Mouse (Mus musculus) heart, embryonic 11.5 days (tissue): ENCODE results near the gene Bcl2l11. TPM values are rescaled to one million over a fixed set of nuclear protein-coding genes. Genes with fewer than 3 reads are reported as not detected.
"Not testable (repeated sequence)": the region's sequence is repeated elsewhere in the genome, so short reads cannot be mapped to it uniquely, and the experiment has no call there.

Experiments used
- ATAC-seq: fragments of 200-750 bp; cut with Nextera tagmentation; replicated peaks from 2 replicates; pipeline ENCODE4 v1.8.0; 2017; ENCODE audit warnings: moderate library complexity; ENCODE audit not compliant: insufficient number of reproducible peaks, low FRiP score, low TSS enrichment
- H3K27ac ChIP-seq: fragments of 300-500 bp; sonication (generic); 2 replicates; pipeline ENCODE4 v1.5.1; 2014; ENCODE audit warnings: mild to moderate bottlenecking, low read depth, low read length
- H3K27me3 ChIP-seq: fragments of 300-500 bp; sonication (generic); 2 replicates; pipeline ENCODE4 v1.6.1; 2014; ENCODE audit warnings: mild to moderate bottlenecking, low read length, mixed read lengths; ENCODE audit not compliant: control insufficient read depth, insufficient read depth
- H3K36me3 ChIP-seq: fragments of 300-500 bp; sonication (generic); 2 replicates; pipeline ENCODE4 v1.6.1; 2014; ENCODE audit warnings: mild to moderate bottlenecking, low read length, moderate library complexity, mixed read lengths; ENCODE audit not compliant: control insufficient read depth, insufficient read depth
- H3K4me1 ChIP-seq: fragments of 300-500 bp; sonication (generic); 2 replicates; pipeline ENCODE4 v1.6.1; 2014; ENCODE audit warnings: low read length; ENCODE audit not compliant: control insufficient read depth, insufficient read depth
- H3K4me2 ChIP-seq: fragments of 300-500 bp; sonication (generic); 2 replicates; pipeline ENCODE4 v1.6.1; 2014; ENCODE audit warnings: mild to moderate bottlenecking, moderate library complexity
- H3K4me3 ChIP-seq: fragments of 300-500 bp; sonication (generic); 2 replicates; pipeline ENCODE4 v1.5.1; 2014; ENCODE audit warnings: low read depth, low read length
- H3K9ac ChIP-seq: fragments of 300-500 bp; sonication (generic); 2 replicates; pipeline ENCODE4 v1.6.1; 2014; ENCODE audit warnings: mild to moderate bottlenecking, low read depth, low read length, moderate library complexity
- H3K9me3 ChIP-seq: fragments of 300-500 bp; sonication (generic); replicated peaks from 2 replicates; pipeline ENCODE4 v1.6.1; 2016; ENCODE audit warnings: low read length; ENCODE audit not compliant: control insufficient read depth
- WGBS: fragments of 180-500 bp; shearing (Covaris S2); extraction: QIAGEN DNeasy Blood & Tissue Kit; methylation state at CpG from one replicate; pipeline ENCODE4 v1.1.7; 2014; ENCODE audit not compliant: insufficient replicate concordance; 5-methylcytosine and 5-hydroxymethylcytosine counted together
- polyA plus RNA-seq: library from polyadenylated mRNA; unstranded; fragments of >200 nt; fragmentation: Nextera tagmentation; extraction: Ambion mirVana; gene quantifications from 2 replicates; pipeline ENCODE4 v1.2.1, GENCODE M21; 2014

Gene Bcl2l11
- polyA plus RNA-seq, 1 experiment from 2014 or later, result 11.3 TPM

DNA sequence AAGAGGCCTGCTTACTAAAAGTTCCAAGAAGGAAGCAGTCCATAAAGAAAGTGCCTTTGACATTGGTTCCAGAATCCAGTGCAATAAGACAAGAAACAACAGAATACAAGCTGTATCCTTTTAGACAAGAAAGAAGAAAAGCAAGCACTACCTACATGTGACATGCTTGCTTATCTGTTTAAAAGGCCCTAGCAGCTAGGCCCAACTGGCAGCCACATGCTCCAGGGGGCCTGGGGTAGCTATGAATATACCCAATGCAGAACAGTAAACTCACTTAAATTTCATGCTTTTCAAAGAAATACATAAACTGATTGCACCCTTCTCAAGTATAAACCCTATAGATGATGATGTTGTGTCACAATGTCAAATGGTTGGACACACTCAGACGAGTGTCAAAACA lies 29.8 kb upstream of the Bcl2l11 start:
- H3K9ac ChIP-seq, result no peak overlapping the region
- no peaks in the 10 kb centered on the region for H3K9me3 ChIP-seq
- H3K4me3 ChIP-seq, result no peak overlapping the region
- H3K27ac ChIP-seq, result no peak overlapping the region
- WGBS, result 77% methylated on average over 1 of the region's 1 CpGs
- no peak overlapping the region for H3K4me2 ChIP-seq
- no peaks in the 10 kb centered on the region; the same call in 1 of the 2 replicates for H3K4me1 ChIP-seq
- no peak for ATAC-seq
- H3K27me3 ChIP-seq, result peaks cover 2% of the 10 kb centered on the region; the same call in 1 of the 2 replicates
- H3K36me3 ChIP-seq, result no peaks in the 10 kb centered on the region

DNA sequence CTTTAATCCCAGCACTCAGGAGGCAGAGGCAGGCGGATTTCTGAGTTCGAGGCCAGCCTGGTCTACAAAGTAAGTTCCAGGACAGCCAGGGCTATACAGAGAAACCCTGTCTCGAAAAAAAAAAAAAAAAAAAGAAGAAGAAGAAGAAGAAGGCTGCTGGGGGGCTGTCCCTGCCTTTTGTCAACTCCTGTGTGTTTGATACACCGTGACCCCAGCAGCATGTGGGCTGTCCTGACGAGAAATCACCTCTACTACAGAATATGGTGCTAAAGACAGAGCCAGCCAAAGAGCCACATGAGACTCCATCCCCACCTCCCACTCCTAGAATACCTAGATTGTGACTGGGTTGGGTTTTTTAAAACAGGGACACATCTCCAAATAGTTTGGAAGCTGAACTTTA lies 27.7 kb upstream of the Bcl2l11 start:
- not testable (repeated sequence) for H3K4me1 ChIP-seq, H3K9me3 ChIP-seq, ATAC-seq, H3K4me2 ChIP-seq, H3K4me3 ChIP-seq, H3K36me3 ChIP-seq, H3K9ac ChIP-seq, H3K27me3 ChIP-seq, H3K27ac ChIP-seq
- WGBS, result 90% methylated on average over 4 of the region's 5 CpGs

DNA sequence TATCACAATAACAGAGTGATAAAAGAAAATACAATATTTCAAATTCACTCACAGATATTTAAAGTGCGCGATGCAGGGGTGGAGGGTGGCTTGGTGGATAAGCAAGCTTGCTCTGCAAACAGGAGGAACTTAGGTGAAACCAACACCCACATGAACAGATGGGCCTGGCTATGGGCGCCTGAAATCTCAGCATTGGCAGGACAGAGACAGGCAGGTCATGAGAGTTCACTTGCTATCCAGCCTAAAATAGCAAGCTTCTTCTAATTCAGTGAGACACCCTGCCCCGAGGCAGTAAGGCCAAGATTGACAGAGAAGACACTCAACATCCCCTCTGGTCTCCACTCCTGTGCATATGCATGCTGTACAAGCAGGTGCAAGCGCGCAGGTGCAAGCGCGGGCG lies 23.8 kb upstream of the Bcl2l11 start:
- no peak overlapping the region for H3K4me2 ChIP-seq

DNA sequence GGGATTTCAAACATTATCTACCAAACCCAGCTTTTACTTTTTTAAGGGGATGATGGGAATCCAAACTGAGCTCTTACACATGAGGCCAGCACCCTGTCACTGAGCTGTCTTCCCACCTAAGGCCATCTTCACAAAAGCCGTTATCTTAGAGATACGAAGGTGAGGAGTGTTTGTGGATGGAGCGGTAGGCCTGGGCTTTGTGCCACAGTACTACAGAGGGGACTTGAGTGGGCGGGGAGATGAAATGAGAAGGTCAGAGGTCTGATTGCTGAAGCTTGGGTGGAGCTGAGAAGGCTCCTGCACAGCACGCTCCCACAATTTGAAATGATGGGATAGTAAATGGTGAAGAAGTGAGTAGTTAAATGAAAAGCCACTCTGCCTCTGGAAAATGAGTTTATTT lies 21.0 kb upstream of the Bcl2l11 start:
- 38% methylated on average over 5 of the region's 5 CpGs for WGBS
- ATAC-seq, result no peak

More for the DNA sequence above, 23.8 kb upstream of the Bcl2l11 start:
- H3K27ac ChIP-seq, result no peak overlapping the region
- 81% methylated on average over 9 of the region's 9 CpGs for WGBS
- H3K9ac ChIP-seq, result no peak overlapping the region
- no peak overlapping the region for H3K4me3 ChIP-seq
- H3K36me3 ChIP-seq, result no peaks in the 10 kb centered on the region
- no peaks in the 10 kb centered on the region for H3K9me3 ChIP-seq
- ATAC-seq, result no peak
- 0 out of 2 replicates have a peak, but pooled peaks cover 6% of the 10 kb centered on the region for H3K4me1 ChIP-seq
- no peaks in the 10 kb centered on the region; the same call in 1 of the 2 replicates for H3K27me3 ChIP-seq

DNA sequence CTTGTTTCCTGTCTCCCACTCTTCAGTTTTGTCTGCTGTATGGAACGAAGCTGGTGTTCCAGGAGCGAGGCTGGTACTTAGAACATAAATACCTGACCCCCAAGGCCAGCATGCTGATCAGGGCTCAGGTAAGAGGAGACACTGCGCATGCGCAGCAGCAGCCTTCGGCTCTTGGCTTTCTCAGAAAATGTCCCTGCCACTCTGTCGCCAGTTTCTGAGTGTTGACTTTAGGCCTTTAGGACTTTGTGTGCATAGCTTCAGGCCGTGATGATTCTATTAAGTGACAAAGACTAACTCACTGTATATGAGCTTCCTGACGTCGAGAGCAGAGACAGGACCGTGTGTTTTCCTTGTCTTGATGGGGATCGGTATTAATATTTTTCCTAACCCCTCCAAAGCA lies 20.2 kb upstream of the Bcl2l11 start:
- Histone ChIP-seq H3K9me3 (no peaks in the 10 kb centered on the region), H3K4me2 (no peak overlapping the region), H3K27me3 (no peaks in the 10 kb centered on the region; the same call in 1 of the 2 replicates), H3K4me1 (0 out of 2 replicates have a peak, but pooled peaks cover 6% of the 10 kb centered on the region), H3K4me3 (no peak overlapping the region), H3K36me3 (no peaks in the 10 kb centered on the region), H3K9ac (no peak overlapping the region), H3K27ac (no peak overlapping the region)
- WGBS, result 72% methylated on average over 11 of the region's 11 CpGs
- ATAC-seq, result no peak

More for the DNA sequence above, 21.0 kb upstream of the Bcl2l11 start:
- no peak overlapping the region for H3K9ac ChIP-seq
- H3K9me3 ChIP-seq, result no peaks in the 10 kb centered on the region
- H3K27me3 ChIP-seq, result no peaks in the 10 kb centered on the region; the same call in 1 of the 2 replicates
- no peak overlapping the region for H3K4me2 ChIP-seq
- H3K36me3 ChIP-seq, result no peaks in the 10 kb centered on the region
- no peak overlapping the region for H3K4me3 ChIP-seq
- H3K4me1 ChIP-seq, result 0 out of 2 replicates have a peak, but pooled peaks cover 6% of the 10 kb centered on the region
- H3K27ac ChIP-seq, result no peak overlapping the region

DNA sequence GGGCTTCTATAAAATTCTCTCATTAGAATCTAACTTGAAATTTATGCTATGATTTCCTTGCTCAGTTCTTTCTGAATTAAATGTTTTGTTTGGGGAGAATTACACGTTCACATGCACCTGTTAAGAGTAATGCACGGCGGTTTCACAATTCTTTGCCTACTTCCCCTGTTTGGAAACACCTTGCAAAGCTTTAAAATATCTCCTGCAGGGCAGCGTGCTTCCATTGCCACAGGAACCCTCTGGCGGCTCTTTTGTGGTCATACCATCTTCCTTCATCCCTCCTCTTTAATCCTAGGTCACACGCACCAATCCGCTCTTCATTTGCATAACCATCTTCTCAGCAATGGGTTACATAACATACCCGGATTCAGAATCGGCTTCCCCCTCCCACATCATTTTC lies 14.3 kb upstream of the Bcl2l11 start:
- Histone ChIP-seq H3K27ac (no peak overlapping the region), H3K9ac (no peak overlapping the region), H3K4me2 (no peak overlapping the region), H3K27me3 (no peaks in the 10 kb centered on the region), H3K9me3 (no peaks in the 10 kb centered on the region), H3K4me1 (no peaks in the 10 kb centered on the region), H3K4me3 (no peak overlapping the region), H3K36me3 (no peaks in the 10 kb centered on the region)
- ATAC-seq, result no peak
- 74% methylated on average over 9 of the region's 9 CpGs for whole genome bisulfite sequencing

DNA sequence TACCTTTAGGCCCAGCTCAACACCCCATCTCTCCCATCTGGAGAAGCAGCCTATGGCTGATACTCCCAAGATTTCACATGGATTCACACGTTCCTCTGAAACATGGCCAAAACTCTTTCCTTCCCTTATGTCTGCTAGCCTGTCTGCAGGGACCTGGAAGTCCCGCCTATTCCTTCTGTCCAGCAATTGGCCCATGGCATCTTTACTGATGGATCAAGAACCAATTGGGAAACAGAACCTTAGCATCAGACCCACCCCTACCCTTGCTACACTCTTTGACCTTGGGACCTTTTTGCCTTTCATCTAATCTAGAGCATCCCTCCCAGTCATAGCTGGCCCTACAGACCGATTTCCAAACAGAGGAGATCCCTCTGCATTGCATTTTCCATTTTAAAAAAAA lies 11.2 kb upstream of the Bcl2l11 start:
- Histone ChIP-seq H3K36me3 (no peaks in the 10 kb centered on the region), H3K9ac (no peak overlapping the region), H3K27me3 (no peaks in the 10 kb centered on the region), H3K4me2 (no peak overlapping the region), H3K4me3 (no peak overlapping the region), H3K9me3 (no peaks in the 10 kb centered on the region), H3K4me1 (no peaks in the 10 kb centered on the region), H3K27ac (no peak overlapping the region)
- no peak for ATAC-seq
- 71% methylated on average over 3 of the region's 3 CpGs for WGBS

DNA sequence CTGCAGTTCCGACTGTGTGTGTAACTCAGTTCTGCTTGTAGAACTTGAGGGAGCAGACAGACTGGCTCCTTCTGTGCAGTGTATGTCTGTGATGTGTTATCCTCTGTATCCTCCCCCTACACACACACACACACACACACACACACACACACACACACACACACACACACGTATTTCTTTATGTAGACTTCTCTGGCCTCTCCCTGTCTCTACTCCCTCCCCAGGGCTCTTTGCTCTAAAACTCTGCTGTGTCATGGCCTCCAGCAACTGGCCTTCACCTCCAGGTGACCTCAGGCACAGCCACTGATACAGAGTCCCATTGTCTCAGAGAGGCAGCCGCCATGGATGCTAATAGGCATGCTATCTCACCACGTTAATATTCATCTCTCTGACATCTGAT lies 10.3 kb upstream of the Bcl2l11 start:
- Histone ChIP-seq H3K36me3 (no peaks in the 10 kb centered on the region), H3K4me2 (no peak overlapping the region), H3K9ac (no peak overlapping the region), H3K4me3 (no peak overlapping the region), H3K27ac (no peak overlapping the region), H3K27me3 (no peaks in the 10 kb centered on the region), H3K4me1 (no peaks in the 10 kb centered on the region), H3K9me3 (no peaks in the 10 kb centered on the region)
- 34% methylated on average over 4 of the region's 4 CpGs for WGBS
- no peak for ATAC-seq

DNA sequence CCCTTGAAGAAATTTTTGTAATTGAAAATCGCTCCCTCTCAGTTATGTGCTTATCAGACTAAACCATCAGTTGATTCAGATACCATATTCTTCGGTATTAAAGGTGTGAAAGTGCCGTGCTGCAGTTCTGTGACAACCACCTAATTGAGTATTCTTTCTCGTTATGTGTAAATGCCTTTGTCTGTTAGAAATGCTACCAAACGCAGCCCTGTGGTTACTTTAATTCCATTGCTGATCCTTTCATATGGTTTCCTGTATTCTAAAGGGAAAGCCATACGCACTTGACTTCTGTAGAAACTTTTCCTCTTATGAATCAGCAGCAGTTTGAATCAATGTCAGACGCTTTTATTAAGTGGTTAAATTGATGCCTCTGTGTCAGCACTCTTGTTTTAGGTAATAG lies 8.2 kb upstream of the Bcl2l11 start:
- ATAC-seq, result no peak
- Histone ChIP-seq H3K27ac (no peak overlapping the region), H3K9me3 (no peaks in the 10 kb centered on the region), H3K4me3 (no peak overlapping the region), H3K27me3 (peaks cover 4% of the 10 kb centered on the region), H3K4me2 (no peak overlapping the region), H3K4me1 (peaks cover 3% of the 10 kb centered on the region; the same call in 1 of the 2 replicates), H3K36me3 (no peaks in the 10 kb centered on the region), H3K9ac (no peak overlapping the region)
- WGBS, result 78% methylated on average over 7 of the region's 7 CpGs
